Mouse (Mus musculus): ENCODE measurements around the gene Synpo2. TPM values are rescaled to one million over a fixed set of nuclear protein-coding genes. Genes with fewer than 3 reads are reported as not detected.
A peak's percentile ranks its signal among the peaks of the same experiment; 100 is the strongest.

The Synpo2 gene
- polyA plus RNA-seq, 1 experiment from 2014 or later, result 19.9 TPM

DNA sequence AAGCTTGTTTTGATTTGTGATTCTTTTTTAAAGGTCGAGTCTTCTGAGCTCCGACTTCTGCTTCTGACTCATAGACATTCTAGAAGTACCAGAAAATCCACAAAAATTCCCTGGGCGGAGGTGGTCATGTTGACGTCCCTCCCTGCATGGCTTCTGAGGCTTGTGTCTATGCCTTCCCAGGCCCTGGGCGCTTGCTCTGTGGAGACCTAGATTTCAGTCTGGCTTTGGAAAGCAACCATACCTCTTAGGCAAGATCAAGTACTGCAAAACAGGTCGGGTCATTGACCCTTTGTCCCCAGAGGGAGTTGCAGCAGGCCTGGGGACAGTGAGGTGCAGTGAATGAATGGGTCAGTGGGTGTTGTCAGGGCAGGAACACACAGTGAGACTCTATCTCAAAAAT is 131.6 kb downstream of the Synpo2 start:
- Histone ChIP-seq H3K27me3 (ENCODE audit: control insufficient read depth, insufficient read depth, low read length) (no peaks in the 10 kb centered on the region), H3K9ac (ENCODE audit: low read length) (no peak overlapping the region), H3K4me2 (replicated peaks; ENCODE audit: low read depth) (no peak overlapping the region), H3K4me3 (ENCODE audit: low read depth, low read length) (no peak overlapping the region), H3K4me1 (replicated peaks; ENCODE audit: control insufficient read depth, insufficient read depth) (0 out of 2 replicates have a peak, but pooled peaks cover 2% of the 10 kb centered on the region), H3K36me3 (ENCODE audit: control insufficient read depth, insufficient read depth, low read length) (no peaks in the 10 kb centered on the region; the same call in 1 of the 2 replicates), H3K9me3 (ENCODE audit: control insufficient read depth, low read length) (no peaks in the 10 kb centered on the region), H3K27ac (replicated peaks) (0 out of 2 replicates have a peak overlapping the region, but pooled peaks have one; percentile 30)
- TF ChIP-seq EP300 (optimal IDR thresholded peaks at IDR 0.05) (no peak), CTCF (IDR thresholded peaks at IDR 0.05; ENCODE audit: low read depth) (no peak)
- ATAC-seq (ENCODE audit: low FRiP score, low TSS enrichment) (peak; percentile 43; the same call in 1 of the 2 replicates), DNase-seq (ENCODE audit: low spot score) (no peak)
- 64% methylated on average over 6 of the region's 6 CpGs for WGBS

DNA sequence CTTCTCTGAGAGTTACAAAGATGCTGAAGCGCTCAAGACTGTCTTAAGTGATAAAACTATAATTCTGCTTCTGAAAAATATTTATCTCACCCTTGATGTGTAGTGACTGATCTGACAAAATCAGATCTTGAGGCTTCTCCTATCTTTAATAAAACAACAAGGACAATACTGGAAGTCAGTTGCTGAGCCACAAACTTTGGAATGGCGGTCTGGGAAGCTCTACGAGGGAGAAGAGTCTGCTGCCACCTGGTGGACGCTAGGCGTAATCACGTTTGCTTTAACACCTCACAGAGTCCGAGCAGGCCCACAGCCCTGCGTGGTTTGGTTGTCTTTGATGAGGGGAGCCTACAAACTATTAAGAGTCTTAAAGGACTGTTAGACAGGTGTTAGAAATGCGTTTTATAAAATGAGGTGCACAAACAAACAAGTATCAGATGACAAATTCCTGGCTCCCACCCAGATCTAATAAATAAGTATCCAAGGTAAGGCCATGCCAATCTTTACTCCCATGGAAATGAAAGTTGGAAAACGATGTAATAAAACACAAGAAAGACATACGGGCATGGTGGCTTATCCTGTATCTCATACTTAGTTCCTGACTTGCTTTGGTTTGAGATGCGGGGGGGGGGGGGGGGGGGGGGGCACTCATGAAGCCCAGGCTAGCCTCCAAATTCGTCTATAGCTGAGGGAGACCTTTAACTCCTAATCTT is 132.6 kb downstream of the Synpo2 start:
- WGBS, result 28% methylated on average over 13 of the region's 13 CpGs
- TF ChIP-seq CTCF (IDR thresholded peaks at IDR 0.05; ENCODE audit: low read depth) (peak; percentile 98), EP300 (optimal IDR thresholded peaks at IDR 0.05) (no peak)
- no peaks in the 10 kb centered on the region for H3K9me3 ChIP-seq (ENCODE audit: control insufficient read depth, low read length)
- no peaks in the 10 kb centered on the region for H3K27me3 ChIP-seq (ENCODE audit: control insufficient read depth, insufficient read depth, low read length)
- ATAC-seq (ENCODE audit: low FRiP score, low TSS enrichment) (peak; percentile 75), DNase-seq (ENCODE audit: low spot score) (peak; percentile 78)
- H3K27ac ChIP-seq (replicated peaks), result no peak overlapping the region
- H3K4me3 ChIP-seq (ENCODE audit: low read depth, low read length), result no peak overlapping the region
- H3K36me3 ChIP-seq (ENCODE audit: control insufficient read depth, insufficient read depth, low read length), result no peaks in the 10 kb centered on the region; the same call in 1 of the 2 replicates
- 0 out of 2 replicates have a peak, but pooled peaks cover 2% of the 10 kb centered on the region for H3K4me1 ChIP-seq (replicated peaks; ENCODE audit: control insufficient read depth, insufficient read depth)
- H3K9ac ChIP-seq (ENCODE audit: low read length), result no peak overlapping the region
- H3K4me2 ChIP-seq (replicated peaks; ENCODE audit: low read depth), result no peak overlapping the region

DNA sequence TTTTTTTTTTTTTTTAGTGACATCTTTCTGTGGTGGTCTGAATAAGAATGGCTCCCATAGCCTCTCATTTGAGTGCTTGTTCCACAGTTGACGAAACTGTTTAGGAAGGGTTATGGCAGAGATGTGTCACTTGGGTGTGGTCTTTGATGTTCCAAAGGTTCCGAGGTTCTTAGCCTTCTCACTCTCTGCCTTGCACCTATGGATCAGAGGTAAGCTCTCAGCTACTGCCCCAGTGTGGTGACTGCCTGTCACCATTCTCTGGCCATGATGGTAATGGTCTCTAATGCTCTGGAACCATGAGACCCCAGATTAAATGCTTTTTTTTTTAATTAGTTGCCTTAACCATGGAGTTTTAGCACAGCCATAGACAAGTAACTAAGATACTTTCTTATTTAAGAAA is 134.2 kb downstream of the Synpo2 start:
- 70% methylated on average over 2 of the region's 2 CpGs for WGBS
- DNase-seq (ENCODE audit: low spot score) (no peak), ATAC-seq (ENCODE audit: low FRiP score, low TSS enrichment) (peak; percentile 54)
- Histone ChIP-seq H3K4me3 (ENCODE audit: low read depth, low read length) (no peak overlapping the region), H3K27ac (replicated peaks) (no peak overlapping the region), H3K4me2 (replicated peaks; ENCODE audit: low read depth) (no peak overlapping the region), H3K9me3 (ENCODE audit: control insufficient read depth, low read length) (no peaks in the 10 kb centered on the region), H3K4me1 (replicated peaks; ENCODE audit: control insufficient read depth, insufficient read depth) (no peaks in the 10 kb centered on the region), H3K36me3 (ENCODE audit: control insufficient read depth, insufficient read depth, low read length) (no peaks in the 10 kb centered on the region; the same call in 1 of the 2 replicates), H3K9ac (ENCODE audit: low read length) (no peak overlapping the region), H3K27me3 (ENCODE audit: control insufficient read depth, insufficient read depth, low read length) (no peaks in the 10 kb centered on the region)
- TF ChIP-seq CTCF (IDR thresholded peaks at IDR 0.05; ENCODE audit: low read depth) (peak; percentile 55), EP300 (optimal IDR thresholded peaks at IDR 0.05) (no peak)

DNA sequence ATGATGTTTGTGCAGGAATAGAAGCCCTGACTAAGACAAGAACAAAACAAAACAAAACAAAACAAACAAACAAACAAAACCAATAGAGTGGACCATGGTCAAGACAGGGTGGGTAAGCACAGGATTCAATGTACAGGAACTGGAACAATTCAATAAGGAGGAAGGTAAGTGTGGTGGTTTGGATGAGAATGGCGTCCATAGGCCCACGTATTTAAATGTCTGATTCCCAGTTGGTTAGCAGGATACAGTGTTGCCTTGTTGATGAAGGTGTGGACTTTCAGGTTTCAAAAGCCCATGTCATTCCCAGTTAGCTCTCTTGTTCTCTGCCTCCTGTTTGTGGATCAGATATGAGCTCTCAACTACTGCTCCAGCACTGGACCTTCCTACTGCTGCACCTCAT is 140.8 kb downstream of the Synpo2 start:
- no peak for TF ChIP-seq CTCF (IDR thresholded peaks at IDR 0.05; ENCODE audit: low read depth)
- TF ChIP-seq EP300 (optimal IDR thresholded peaks at IDR 0.05), result no peak
- Histone ChIP-seq H3K27ac (replicated peaks) (no peak overlapping the region), H3K36me3 (ENCODE audit: control insufficient read depth, insufficient read depth, low read length) (no peaks in the 10 kb centered on the region), H3K9me3 (ENCODE audit: control insufficient read depth, low read length) (no peaks in the 10 kb centered on the region), H3K4me3 (ENCODE audit: low read depth, low read length) (no peak overlapping the region), H3K4me1 (replicated peaks; ENCODE audit: control insufficient read depth, insufficient read depth) (peaks cover 4% of the 10 kb centered on the region; the same call in 1 of the 2 replicates), H3K27me3 (ENCODE audit: control insufficient read depth, insufficient read depth, low read length) (no peaks in the 10 kb centered on the region), H3K4me2 (replicated peaks; ENCODE audit: low read depth) (no peak overlapping the region), H3K9ac (ENCODE audit: low read length) (no peak overlapping the region)
- ATAC-seq (ENCODE audit: low FRiP score, low TSS enrichment), result no peak
- 90% methylated on average over 2 of the region's 2 CpGs for WGBS
- DNase-seq (ENCODE audit: low spot score), result peak; percentile 8

DNA sequence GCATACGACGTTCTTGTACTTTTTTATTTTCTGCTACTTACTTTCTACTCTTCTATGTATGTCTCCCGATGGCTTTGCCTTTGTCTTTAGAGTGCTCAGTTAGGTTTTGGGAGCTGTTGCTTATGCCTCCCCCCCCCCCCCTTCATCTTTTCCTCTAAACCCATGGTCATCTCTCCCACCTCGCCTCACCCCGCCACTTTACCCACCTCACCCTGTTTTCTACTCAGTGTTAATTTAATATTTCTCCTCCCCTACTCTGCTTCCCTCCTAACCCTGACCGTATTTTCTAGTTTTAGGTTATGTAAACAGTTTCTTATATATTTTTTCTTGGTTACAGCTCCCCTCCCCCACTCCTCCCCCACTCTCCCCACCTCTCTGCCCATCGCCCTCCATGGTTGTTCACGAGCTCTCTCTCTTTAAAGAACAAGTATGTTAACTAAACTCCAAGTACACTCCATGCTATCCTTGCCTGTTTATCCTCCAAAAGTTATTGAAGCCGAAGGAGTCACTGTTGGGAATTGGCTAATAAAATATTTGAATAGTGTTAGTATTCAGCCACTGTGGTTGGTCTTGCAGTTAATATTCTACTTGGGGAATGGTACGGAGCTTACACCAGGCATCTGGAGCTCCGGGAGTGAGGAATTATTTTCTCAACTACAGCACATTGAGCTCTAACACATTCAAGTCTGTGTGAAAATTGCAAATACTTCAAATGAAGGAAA is 142.1 kb downstream of the Synpo2 start:
- DNase-seq (ENCODE audit: low spot score) (peak; percentile 16), ATAC-seq (ENCODE audit: low FRiP score, low TSS enrichment) (peak; percentile 54)
- Histone ChIP-seq H3K27ac (replicated peaks) (peak overlapping the region; percentile 76), H3K4me2 (replicated peaks; ENCODE audit: low read depth) (peak overlapping the region; percentile 34), H3K36me3 (ENCODE audit: control insufficient read depth, insufficient read depth, low read length) (no peaks in the 10 kb centered on the region), H3K9me3 (ENCODE audit: control insufficient read depth, low read length) (no peaks in the 10 kb centered on the region), H3K27me3 (ENCODE audit: control insufficient read depth, insufficient read depth, low read length) (no peaks in the 10 kb centered on the region), H3K4me3 (ENCODE audit: low read depth, low read length) (no peak overlapping the region), H3K4me1 (replicated peaks; ENCODE audit: control insufficient read depth, insufficient read depth) (peaks cover 4% of the 10 kb centered on the region; the same call in 1 of the 2 replicates), H3K9ac (ENCODE audit: low read length) (peak overlapping the region; percentile 23)
- TF ChIP-seq EP300 (optimal IDR thresholded peaks at IDR 0.05) (no peak), CTCF (IDR thresholded peaks at IDR 0.05; ENCODE audit: low read depth) (no peak)
- 38% methylated on average over 10 of the region's 11 CpGs for WGBS
